Mouse (Mus musculus) bone marrow, adult 2 months (tissue): ENCODE measurements around the gene Olfr711.

Experiments
- CTCF ChIP-seq: fragments of 200-500 bp; IDR thresholded peaks from 2 replicates; pipeline ENCODE4 v1.5.1; 2011; ENCODE audit warnings: low read length, control low read depth; ENCODE audit not compliant: control insufficient read depth, insufficient read depth
- POLR2A ChIP-seq: fragments of 200-500 bp; IDR thresholded peaks from 2 replicates; pipeline ENCODE4 v1.6.1; 2011; ENCODE audit warnings: low read depth, mild to moderate bottlenecking, control low read depth, low read length, borderline replicate concordance; ENCODE audit not compliant: control insufficient read depth

- TF ChIP-seq POLR2A (no peak), CTCF (no peak)
Measured at GRCm38 (mm10) chr7:106975353-106975752, at the start of gene Olfr711.
